Mouse (Mus musculus) midbrain, embryonic 11.5 days (tissue): ENCODE data around the gene Fibcd1. TPM values are rescaled to one million over a fixed set of nuclear protein-coding genes. Genes with fewer than 3 reads are reported as not detected.

Source experiments
- ATAC-seq: fragments of 200-750 bp; cut with Nextera tagmentation; 2 replicates; pipeline ENCODE4 v1.8.0; 2017; ENCODE audit warnings: moderate TSS enrichment, moderate library complexity; ENCODE audit not compliant: low FRiP score
- DNase-seq: peaks from one replicate; pipeline ENCODE4 v3.0.0; 2015; ENCODE audit warnings: low spot score; ENCODE audit errors: missing footprints
- H3K27ac ChIP-seq: fragments of 300-500 bp; sonication (generic); 2 replicates; pipeline ENCODE4 v1.5.1; 2014; ENCODE audit warnings: low read depth, low read length
- H3K27me3 ChIP-seq: fragments of 300-500 bp; sonication (generic); 2 replicates; pipeline ENCODE4 v1.6.1; 2014; ENCODE audit warnings: mild to moderate bottlenecking, low read length, moderate library complexity, mixed read lengths; ENCODE audit not compliant: control insufficient read depth, insufficient read depth
- H3K36me3 ChIP-seq: fragments of 300-500 bp; sonication (generic); 2 replicates; pipeline ENCODE4 v1.6.1; 2014; ENCODE audit warnings: mild to moderate bottlenecking, low read length, moderate library complexity, mixed read lengths; ENCODE audit not compliant: control insufficient read depth, insufficient read depth
- H3K4me1 ChIP-seq: fragments of 300-500 bp; sonication (generic); 2 replicates; pipeline ENCODE4 v1.6.1; 2014; ENCODE audit warnings: low read length; ENCODE audit not compliant: control insufficient read depth, insufficient read depth
- H3K4me2 ChIP-seq: fragments of 300-500 bp; sonication (generic); 2 replicates; pipeline ENCODE4 v1.6.1; 2014; ENCODE audit warnings: mild to moderate bottlenecking, moderate library complexity
- H3K4me3 ChIP-seq: fragments of 300-500 bp; sonication (generic); 2 replicates; pipeline ENCODE4 v1.5.1; 2014; ENCODE audit warnings: low read depth, low read length
- H3K9ac ChIP-seq: fragments of 300-500 bp; sonication (generic); 2 replicates; pipeline ENCODE4 v1.6.1; 2014; ENCODE audit warnings: low read length
- H3K9me3 ChIP-seq: fragments of 300-500 bp; sonication (generic); 2 replicates; pipeline ENCODE4 v1.6.1; 2016; ENCODE audit warnings: low read length; ENCODE audit not compliant: control insufficient read depth
- WGBS: fragments of 180-500 bp; shearing (Covaris S2); extraction: QIAGEN DNeasy Blood & Tissue Kit; methylation state at CpG from one replicate; pipeline ENCODE4 v1.1.7; 2014; 5-methylcytosine and 5-hydroxymethylcytosine counted together
- polyA plus RNA-seq: library from polyadenylated mRNA; unstranded; fragments of >200 nt; fragmentation: Nextera tagmentation; extraction: Ambion mirVana; gene quantifications from 2 replicates; pipeline ENCODE4 v1.2.1, GENCODE M21; 2014

Gene Fibcd1
- polyA plus RNA-seq, 1 experiment from 2014 or later: 1.7 TPM

DNA sequence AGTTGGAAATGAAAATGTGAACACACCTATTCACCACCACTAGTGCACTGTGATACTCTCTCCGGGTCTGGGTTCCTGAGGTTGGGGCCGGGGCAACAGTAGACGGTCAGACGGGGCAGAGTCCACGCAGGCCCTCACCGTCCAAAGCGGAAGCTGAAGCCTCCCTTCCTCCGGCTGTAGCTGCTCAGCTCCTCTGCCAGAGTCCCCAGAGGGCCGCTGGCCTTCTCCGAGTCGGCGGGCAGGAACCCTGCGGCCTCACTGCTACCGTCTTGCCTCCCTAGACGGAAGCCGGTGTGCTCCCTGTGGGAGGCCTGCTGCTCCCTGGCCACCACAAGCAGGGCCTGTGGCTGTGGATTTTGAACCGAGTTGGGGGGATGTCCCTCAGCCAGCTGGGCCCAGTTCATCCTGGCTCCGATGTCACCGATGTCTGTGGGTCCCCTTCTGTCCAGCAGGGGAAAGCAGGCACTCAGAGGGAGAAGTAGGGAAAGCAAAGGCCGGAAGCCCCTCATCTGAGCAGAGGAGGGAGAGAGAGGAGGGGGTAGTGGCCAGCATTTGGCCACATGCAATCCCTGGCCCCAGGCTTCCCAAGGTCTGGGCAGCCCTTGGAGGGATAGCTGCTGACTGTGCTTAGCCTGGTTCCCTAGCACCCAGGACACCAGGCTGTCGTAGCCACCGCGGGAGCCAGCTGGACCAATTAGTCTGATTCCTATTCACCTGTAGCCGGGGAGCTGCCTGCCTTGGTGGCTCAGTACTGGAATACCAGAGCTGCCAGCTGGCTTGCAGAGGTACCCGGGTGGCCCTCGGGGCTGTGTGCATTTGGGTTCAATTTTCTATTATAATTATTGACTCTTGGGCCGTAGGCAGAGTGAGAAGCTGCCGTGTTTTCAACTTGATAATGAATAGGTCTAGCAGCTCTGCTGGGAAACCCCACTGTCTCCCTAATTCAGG, 37.1 kb downstream of the Fibcd1 start:
- H3K4me2 ChIP-seq: no peak overlapping the region
- no peaks in the 10 kb centered on the region for H3K9me3 ChIP-seq
- no peak for ATAC-seq
- no peak overlapping the region for H3K4me3 ChIP-seq
- H3K4me1 ChIP-seq: peaks cover 54% of the 10 kb centered on the region
- H3K27me3 ChIP-seq: no peaks in the 10 kb centered on the region
- DNase-seq: no peak
- WGBS: 39% methylated on average over 28 of the region's 28 CpGs
- H3K36me3 ChIP-seq: 0 out of 2 replicates have a peak, but pooled peaks cover under 1% of the 10 kb centered on the region
- no peak overlapping the region for H3K9ac ChIP-seq
- H3K27ac ChIP-seq: no peak overlapping the region; the same call in 1 of the 2 replicates

DNA sequence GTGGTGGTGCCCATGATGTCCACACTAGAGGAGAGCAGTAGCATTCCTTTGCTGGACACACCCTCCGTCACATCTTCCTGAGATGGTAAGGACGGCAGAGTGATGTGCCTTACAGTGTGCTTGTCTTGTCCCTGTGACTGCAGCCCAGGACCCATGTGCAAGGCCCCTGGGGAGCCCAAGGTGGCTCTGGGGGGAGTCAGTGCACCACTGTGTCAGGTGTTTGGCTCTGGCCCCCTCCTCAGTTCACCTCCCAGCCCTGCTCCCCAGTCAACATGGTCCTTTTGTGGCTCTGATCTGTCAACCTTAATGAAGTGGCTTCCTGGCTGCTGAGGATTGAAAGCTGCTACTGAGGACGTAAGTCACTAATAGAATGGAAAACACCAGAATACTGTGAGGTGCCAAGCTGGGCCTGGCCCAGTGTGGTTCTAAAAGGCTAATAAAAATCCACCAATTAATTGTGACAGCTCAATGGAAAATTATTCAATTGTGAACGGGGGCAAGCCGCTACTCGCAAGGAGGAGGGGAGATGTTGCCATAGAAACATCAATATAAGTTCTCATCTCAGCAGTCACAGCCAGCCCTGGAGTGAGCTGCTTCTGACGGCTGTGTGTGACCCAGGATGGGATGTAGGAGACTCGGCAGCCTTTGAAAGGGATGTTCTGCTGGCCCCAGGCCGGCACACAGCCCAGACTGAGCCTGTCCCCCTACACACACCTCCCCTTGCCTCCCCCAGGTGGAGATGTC, 39.0 kb downstream of the Fibcd1 start:
- no peaks in the 10 kb centered on the region for H3K9me3 ChIP-seq
- H3K9ac ChIP-seq: peak overlapping the region; percentile 3; the same call in 1 of the 2 replicates
- DNase-seq: no peak
- H3K4me2 ChIP-seq: no peak overlapping the region; the same call in 1 of the 2 replicates
- H3K27ac ChIP-seq: peak overlapping the region; percentile 63
- H3K27me3 ChIP-seq: no peaks in the 10 kb centered on the region
- peak; percentile 66 for ATAC-seq
- H3K36me3 ChIP-seq: peaks cover 9% of the 10 kb centered on the region; the same call in 1 of the 2 replicates
- peaks cover 54% of the 10 kb centered on the region for H3K4me1 ChIP-seq
- no peak overlapping the region for H3K4me3 ChIP-seq
- 26% methylated on average over 9 of the region's 9 CpGs for WGBS

DNA sequence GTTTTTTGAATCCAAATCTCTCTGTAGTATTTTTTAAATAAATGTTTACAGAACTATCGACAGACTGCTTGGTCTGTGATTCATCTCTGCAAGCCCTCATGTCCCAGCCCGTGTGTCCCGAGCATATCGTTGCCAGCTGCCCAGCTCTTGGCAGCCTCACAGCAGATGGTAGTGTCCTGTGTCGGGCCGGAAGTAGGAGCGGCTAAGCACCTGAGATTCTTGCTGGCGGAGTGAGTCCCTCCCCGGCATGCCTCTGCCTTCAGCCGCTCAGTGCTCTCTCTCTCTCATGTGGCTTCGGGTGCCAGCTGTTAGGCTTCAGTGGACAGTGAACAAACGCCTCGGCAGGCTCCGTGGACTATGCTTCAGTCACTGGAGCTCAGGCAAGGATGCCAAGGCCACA, 42.3 kb downstream of the Fibcd1 start:
- H3K36me3 ChIP-seq: peaks cover 35% of the 10 kb centered on the region
- H3K27ac ChIP-seq: no peak overlapping the region
- DNase-seq (no peak), ATAC-seq (no peak)
- no peaks in the 10 kb centered on the region for H3K27me3 ChIP-seq
- H3K4me3 ChIP-seq: no peak overlapping the region
- 93% methylated on average over 14 of the region's 14 CpGs for WGBS
- H3K4me1 ChIP-seq: peaks cover 33% of the 10 kb centered on the region
- H3K4me2 ChIP-seq: no peak overlapping the region
- no peak overlapping the region for H3K9ac ChIP-seq
- H3K9me3 ChIP-seq: no peaks in the 10 kb centered on the region

DNA sequence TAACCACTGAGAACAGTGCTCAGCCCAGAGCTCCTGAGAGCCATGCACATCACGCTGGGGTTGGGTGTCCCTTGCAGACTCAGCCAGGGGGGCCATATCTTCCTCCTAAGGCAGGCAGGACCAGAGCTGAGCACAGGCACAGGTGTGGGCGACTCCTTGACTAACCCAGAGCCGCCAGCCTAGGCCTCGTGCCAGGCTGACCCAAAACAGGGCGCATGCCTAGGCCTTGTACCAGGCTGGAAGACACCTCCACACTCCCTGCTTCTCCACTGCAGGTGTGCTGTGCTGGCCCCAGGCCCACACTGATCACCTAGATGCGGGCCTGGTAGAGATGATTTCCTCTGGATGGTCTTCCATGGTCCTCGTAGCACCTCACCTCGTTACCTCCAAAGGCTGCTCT, 43.0 kb downstream of the Fibcd1 start:
- H3K4me3 ChIP-seq: no peak overlapping the region
- no peak for ATAC-seq
- DNase-seq: no peak
- H3K9ac ChIP-seq: no peak overlapping the region
- peaks cover 28% of the 10 kb centered on the region for H3K4me1 ChIP-seq
- no peak overlapping the region for H3K27ac ChIP-seq
- H3K36me3 ChIP-seq: peaks cover 39% of the 10 kb centered on the region
- no peak overlapping the region for H3K4me2 ChIP-seq
- H3K27me3 ChIP-seq: no peaks in the 10 kb centered on the region
- WGBS: 91% methylated on average over 8 of the region's 8 CpGs
- H3K9me3 ChIP-seq: no peaks in the 10 kb centered on the region

DNA sequence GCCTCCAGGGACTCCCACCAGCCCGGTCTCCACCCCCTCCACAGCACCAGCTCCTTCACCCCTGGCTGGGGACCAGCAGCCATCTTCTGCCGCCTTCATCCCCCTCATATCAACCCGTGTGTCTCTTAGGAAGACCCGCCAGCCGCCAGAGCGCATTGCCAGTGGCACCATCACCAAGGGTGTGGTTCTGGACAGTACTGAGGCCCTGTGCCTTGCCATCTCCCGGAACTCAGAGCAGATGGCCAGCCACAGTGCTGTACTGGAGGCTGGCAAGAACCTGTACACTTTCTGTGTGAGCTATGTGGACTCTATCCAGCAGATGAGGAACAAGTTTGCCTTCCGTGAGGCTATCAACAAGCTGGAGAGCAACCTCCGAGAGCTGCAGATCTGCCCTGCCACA, 44.4 kb downstream of the Fibcd1 start:
- WGBS: 93% methylated on average over 9 of the region's 9 CpGs
- Histone ChIP-seq H3K27me3 (no peaks in the 10 kb centered on the region), H3K4me2 (no peak overlapping the region), H3K36me3 (peaks cover 48% of the 10 kb centered on the region), H3K27ac (no peak overlapping the region), H3K9ac (no peak overlapping the region), H3K4me1 (peaks cover 15% of the 10 kb centered on the region), H3K4me3 (no peak overlapping the region), H3K9me3 (no peaks in the 10 kb centered on the region)
- DNase-seq (no peak), ATAC-seq (no peak)

DNA sequence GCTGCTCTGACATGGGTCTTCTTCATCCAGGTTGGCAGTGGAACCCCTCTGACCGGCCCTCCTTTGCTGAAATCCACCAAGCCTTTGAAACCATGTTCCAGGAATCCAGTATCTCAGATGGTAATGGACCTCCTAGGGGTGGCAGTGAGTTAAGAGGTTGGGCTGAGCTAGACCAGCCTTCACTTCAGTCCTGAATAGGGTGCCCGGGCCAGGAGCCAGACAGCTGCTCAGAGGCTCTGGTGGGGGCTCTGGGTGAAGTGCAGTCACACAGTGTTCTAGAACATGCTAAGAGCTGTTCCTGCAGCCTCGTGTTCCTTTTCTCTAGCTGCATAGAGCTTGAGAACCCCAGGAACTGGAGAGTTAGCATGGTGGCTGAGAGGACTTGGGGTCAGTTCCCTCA, 48.9 kb downstream of the Fibcd1 start:
- no peak for ATAC-seq
- H3K36me3 ChIP-seq: peaks cover 56% of the 10 kb centered on the region
- no peaks in the 10 kb centered on the region for H3K27me3 ChIP-seq
- no peak overlapping the region for H3K4me3 ChIP-seq
- no peak overlapping the region for H3K27ac ChIP-seq
- no peaks in the 10 kb centered on the region for H3K9me3 ChIP-seq
- no peak for DNase-seq
- H3K9ac ChIP-seq: no peak overlapping the region
- no peaks in the 10 kb centered on the region for H3K4me1 ChIP-seq
- H3K4me2 ChIP-seq: no peak overlapping the region
- 89% methylated on average over 3 of the region's 3 CpGs for WGBS

DNA sequence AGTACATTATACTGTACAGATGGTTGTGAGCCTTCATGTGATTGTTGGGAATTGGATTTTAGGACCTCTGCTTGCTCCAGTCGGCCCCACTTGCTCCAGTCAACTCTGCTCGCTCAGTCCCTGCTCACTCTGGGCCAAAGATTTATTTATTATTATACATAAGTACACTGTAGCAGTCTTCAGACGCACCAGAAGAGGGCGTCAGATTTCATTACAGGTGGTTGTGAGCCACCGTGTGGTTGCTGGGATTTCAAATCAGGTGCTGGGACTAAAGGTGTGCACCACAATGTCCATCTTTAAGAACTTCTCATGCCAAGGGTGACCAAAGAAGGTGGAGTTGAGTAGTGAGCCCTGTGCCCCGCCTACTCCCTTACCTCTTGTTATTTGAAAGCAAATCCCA, 53.2 kb downstream of the Fibcd1 start:
- no peak overlapping the region for H3K4me2 ChIP-seq
- H3K27me3 ChIP-seq: no peaks in the 10 kb centered on the region
- no peak overlapping the region for H3K27ac ChIP-seq
- H3K36me3 ChIP-seq: peaks cover 40% of the 10 kb centered on the region
- no peak overlapping the region for H3K4me3 ChIP-seq
- H3K4me1 ChIP-seq: no peaks in the 10 kb centered on the region
- H3K9me3 ChIP-seq: no peaks in the 10 kb centered on the region
- 77% methylated on average over 6 of the region's 6 CpGs for WGBS
- no peak for DNase-seq
- ATAC-seq: no peak
- no peak overlapping the region for H3K9ac ChIP-seq

DNA sequence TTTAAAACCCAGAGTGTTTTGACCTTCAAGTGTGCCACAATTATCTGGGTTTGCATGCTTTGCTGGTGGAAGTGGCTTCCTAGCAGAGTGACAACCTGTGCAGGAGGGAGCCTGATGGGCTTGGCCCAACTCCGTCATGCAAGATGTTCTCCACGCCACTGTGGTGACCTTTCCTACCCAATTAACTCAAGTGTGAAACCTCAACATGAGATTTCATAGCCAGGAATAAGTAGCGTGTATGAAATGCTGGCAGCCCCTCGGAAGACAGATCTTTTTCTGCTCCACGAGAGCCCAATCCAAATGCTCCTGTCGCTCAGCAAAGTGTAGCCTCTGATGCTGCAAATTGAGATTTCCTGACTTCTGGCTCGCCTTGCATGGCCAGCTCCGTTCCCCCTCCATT, 54.5 kb downstream of the Fibcd1 start:
- peaks cover 32% of the 10 kb centered on the region for H3K36me3 ChIP-seq
- ATAC-seq (no peak), DNase-seq (no peak)
- no peak overlapping the region for H3K9ac ChIP-seq
- WGBS: 89% methylated on average over 8 of the region's 8 CpGs
- H3K9me3 ChIP-seq: no peaks in the 10 kb centered on the region
- no peaks in the 10 kb centered on the region for H3K27me3 ChIP-seq
- no peak overlapping the region for H3K4me3 ChIP-seq
- no peaks in the 10 kb centered on the region for H3K4me1 ChIP-seq
- no peak overlapping the region for H3K4me2 ChIP-seq
- H3K27ac ChIP-seq: no peak overlapping the region

DNA sequence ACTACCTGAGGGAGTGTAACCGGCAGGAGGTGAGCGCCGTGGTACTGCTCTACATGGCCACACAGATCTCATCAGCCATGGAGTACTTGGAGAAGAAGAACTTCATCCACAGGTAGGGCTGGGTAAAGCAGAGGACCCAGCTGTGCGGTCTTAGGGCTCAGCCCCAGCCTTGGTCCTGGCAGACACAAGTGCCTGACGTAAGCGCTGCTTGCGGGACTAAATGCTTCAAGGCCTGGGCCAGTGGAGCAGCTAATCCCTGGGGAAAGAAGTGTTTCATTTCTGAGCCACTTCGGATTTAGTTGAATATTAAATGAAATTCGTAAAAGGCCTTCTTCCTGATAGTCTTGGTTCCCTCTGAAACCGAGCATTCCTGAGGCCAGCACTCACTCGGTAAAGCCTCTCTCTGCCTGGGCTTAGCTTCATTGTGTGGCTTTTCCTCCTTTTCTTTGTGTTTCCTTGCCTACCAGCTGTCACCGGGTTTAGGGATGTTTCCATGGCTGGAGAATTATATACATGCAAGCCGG, 55.0 kb downstream of the Fibcd1 start:
- Histone ChIP-seq H3K9ac (no peak overlapping the region), H3K27me3 (no peaks in the 10 kb centered on the region), H3K9me3 (no peaks in the 10 kb centered on the region), H3K4me3 (no peak overlapping the region), H3K4me2 (no peak overlapping the region), H3K27ac (no peak overlapping the region), H3K4me1 (no peaks in the 10 kb centered on the region), H3K36me3 (peaks cover 32% of the 10 kb centered on the region)
- 75% methylated on average over 13 of the region's 13 CpGs for WGBS
- DNase-seq (no peak), ATAC-seq (no peak)
